Mouse (Mus musculus): ENCODE results near the gene Cox19. TPM values are rescaled to one million over a fixed set of nuclear protein-coding genes. Genes with fewer than 3 reads are reported as not detected.

Cox19 gene
- total RNA-seq, 1 experiment from 2014 or later = 14.4 TPM

DNA sequence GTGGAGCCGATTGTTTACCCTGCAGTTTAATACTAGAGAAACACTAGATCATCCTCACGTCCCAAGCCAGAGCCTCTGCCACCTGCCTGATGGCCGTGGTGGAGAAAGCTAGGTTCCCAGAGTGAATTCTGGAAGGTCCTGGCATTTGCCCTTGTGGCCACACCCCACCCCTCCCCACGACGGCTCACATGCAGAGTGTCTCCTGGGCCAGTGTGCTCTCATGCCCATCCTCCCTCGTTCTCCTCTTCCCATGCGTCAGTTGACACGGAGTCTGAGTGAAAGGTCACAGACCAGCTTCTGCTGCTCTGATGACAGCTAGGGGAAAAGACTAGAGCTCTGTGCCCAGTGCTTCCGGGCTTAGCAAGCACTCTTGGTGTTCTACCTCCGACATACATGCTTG is 33.3 kb upstream of the Cox19 start:
- no peak for ATAC-seq (ENCODE audit: extremely low read depth, insufficient number of reproducible peaks, low FRiP score, poor library complexity, severe bottlenecking)

DNA sequence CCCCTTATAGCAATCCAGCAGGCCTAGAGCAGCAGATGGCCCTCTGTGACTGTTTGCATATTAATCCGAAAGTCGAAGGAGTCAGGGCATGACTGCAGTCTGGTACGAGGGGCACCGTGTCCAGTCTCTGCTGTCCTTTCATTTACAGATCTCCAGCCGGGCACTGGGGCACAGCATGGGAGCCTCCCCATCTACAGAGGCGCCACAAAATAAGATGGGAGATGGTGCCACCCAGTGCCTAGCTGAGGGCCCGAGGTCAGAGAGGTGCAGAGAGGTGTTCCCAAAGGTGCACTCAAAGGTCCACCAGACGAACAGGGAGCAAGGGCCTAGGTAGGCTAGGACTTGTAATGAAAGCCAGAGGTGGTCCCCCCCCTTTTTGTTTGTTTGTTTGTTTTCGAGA is 32.0 kb upstream of the Cox19 start:
- no peak for ATAC-seq (ENCODE audit: extremely low read depth, insufficient number of reproducible peaks, low FRiP score, poor library complexity, severe bottlenecking)

DNA sequence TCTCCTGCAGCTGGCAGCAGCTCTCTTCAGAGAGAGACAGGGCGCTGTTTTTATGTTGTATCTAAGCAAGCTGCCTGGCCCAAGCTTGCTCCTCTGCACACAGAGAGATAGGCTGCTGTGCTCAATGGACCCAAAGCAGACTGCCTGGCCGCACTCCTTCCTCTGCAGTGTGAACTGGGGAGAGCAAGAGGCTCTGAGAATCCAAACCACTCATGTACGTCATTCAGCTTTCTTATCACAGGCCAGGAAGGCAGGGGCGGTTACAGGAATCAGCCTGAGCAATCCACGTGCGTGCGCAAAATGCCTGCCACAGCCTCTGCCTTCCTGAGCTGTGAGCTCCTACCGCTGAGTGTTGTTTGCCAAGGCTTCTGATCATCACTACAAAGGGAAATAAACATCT is 31.5 kb upstream of the Cox19 start:
- ATAC-seq (ENCODE audit: extremely low read depth, insufficient number of reproducible peaks, low FRiP score, poor library complexity, severe bottlenecking) = peak; percentile 27; the same call in 1 of the 2 replicates

DNA sequence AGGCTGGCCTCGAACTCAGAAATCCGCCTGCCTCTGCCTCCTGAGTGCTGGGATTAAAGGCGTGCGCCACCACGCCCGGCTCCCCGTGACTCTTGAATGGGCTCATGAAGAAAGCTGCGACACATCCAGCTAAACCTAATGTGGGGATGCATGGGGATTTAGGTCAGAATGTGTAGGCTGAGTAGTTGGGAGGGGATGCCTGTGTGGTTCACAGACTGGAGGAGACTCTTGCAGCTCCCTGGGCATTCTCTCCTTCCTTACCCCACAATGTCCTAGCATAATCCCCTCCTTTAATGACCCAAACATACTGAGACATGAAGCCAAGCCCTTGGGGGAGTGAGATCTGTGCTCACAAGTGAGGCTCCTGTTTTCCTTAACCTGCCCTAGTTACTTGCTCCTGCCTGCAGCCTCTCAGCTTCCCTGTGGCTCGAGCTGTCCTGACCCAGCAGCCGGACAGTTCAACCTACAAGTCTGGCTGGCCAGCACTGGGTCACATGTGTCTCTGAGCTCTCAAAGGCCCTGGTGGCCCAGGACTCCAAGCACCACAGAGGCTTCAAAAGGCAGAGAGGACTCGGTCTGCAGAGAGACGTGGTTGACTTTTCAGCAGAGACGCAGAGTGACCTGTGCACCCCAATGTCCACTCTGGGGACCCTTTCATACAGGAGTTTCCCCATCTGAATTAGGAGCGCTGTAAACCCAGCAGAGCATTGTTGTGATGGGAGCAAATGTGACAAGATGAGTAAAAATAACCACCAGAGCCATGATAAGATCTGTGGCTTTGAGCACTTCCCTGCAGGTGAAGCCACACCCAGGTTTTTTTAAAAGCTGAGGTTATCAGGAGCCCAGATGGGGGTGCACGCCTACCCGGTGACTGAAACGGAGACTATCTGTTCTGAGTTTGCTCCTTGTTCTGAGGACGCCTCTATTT is 30.6 kb upstream of the Cox19 start:
- peak; percentile 30; the same call in 1 of the 2 replicates for ATAC-seq (ENCODE audit: extremely low read depth, insufficient number of reproducible peaks, low FRiP score, poor library complexity, severe bottlenecking)

DNA sequence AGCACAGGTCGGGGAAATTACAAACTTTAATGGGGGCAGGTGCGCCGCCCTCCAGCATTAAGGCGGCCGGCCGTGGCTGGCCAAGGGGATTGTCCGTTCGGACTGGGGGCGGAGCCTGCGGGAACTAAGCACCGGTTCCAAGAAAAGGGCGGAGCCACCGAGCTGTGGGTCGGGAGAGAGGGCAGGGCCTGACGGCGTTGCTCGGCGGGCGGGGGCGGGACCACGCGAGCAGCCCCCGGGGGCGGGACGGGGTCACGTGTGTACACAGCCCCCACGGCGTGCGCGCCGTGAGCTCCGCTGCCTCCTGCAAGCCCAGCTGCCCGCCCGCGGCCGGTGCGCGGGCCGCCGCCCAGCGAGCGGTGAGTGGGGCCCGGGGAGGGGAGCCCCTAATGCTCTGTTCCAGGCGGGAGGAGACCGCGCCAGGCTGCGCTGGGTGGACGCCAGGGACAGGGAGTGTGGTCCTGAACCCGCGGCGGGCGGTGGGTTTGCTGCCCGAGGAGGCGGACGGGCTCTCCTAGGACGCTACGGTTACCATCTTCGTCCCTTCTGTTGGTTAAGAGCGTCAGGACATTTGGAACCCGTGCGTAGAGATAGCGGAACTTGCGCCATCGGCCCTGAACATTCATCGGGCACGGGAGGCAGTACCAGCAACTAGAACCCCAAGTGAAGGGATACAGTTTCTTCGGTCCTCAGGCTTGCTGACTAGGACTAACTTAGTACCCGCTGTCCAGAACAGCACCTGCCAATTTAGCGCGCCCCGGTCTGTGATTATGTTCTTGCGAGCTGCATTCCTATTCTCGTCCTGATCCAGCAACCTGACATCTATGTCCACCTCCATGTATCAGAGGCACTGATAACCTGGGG is 29.4 kb upstream of the Cox19 start:
- peak; percentile 55 for ATAC-seq (ENCODE audit: extremely low read depth, insufficient number of reproducible peaks, low FRiP score, poor library complexity, severe bottlenecking)

DNA sequence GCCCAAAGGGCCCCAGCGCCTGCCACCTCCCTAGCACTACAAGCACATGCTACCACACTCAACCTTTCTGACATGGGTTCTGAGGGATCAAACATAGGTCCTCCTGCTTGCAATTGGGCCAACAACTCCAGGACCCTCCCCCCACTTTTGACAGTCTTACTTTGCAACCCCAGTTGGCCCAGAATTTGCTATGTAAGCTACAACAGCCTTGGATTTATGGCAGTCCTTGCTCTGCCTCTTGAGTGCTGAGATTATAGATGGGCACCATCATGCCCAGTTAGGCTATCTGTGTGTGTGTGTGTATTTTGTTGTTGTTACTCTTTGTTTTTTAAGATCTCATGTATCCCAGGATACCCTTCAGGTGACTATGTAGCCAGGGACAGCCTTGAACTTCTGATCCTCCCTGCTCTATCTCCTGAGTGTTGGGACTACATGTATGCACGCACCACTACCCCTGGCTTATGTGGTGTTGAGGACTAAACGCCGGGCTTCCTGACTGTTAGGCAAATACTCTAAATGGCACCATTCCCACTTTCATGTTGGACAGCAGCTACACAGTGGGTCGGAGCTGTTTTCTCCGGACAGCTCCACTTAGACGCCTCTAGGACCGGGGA is 28.7 kb upstream of the Cox19 start:
- ATAC-seq (ENCODE audit: extremely low read depth, insufficient number of reproducible peaks, low FRiP score, poor library complexity, severe bottlenecking) = no peak

DNA sequence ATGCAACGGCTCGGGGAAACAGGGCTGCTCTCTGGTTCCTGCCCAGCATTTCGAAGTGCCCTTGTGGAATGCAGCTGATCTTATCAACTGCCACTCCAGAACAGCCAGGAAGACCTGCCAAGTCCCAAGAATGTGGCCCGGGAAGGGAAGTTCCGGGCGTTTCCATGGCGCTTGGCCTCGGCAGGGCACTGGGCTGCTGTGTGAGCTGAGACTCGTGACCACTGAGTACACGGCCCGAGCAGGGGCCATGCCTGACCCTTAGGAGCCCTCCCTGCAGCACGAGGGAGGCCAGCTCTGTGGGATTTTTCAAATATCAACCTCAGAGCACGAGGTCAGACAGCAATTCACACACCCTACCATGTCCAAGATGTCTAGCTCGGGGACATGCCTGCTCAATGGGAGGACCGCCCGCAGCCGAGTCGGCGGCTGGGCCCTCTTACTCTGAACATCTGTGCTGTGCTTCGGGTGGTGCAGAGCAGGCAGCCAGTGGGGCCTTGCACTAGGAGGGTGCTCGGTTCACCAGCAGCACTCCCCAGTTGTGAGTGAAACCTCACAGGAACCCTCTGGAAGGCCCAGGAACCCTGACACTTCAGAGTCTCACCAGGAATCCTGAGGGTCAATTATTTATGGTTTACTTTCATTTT is 27.9 kb upstream of the Cox19 start:
- no peak for ATAC-seq (ENCODE audit: extremely low read depth, insufficient number of reproducible peaks, low FRiP score, poor library complexity, severe bottlenecking)

DNA sequence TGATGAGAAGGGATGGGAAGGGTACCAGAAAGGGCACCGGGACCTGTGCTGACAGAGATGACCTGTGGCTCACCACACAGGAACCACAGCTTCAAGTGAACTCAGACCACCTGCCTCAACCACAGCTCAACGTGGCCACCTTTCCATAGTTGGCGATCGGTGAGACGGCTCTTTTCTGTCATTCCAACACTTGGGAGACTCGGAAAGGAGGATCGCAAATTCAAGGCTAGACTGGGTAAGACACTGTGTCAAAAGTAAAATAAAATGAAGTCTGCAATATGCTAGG is 27.0 kb upstream of the Cox19 start:
- no peak for ATAC-seq (ENCODE audit: extremely low read depth, insufficient number of reproducible peaks, low FRiP score, poor library complexity, severe bottlenecking)

DNA sequence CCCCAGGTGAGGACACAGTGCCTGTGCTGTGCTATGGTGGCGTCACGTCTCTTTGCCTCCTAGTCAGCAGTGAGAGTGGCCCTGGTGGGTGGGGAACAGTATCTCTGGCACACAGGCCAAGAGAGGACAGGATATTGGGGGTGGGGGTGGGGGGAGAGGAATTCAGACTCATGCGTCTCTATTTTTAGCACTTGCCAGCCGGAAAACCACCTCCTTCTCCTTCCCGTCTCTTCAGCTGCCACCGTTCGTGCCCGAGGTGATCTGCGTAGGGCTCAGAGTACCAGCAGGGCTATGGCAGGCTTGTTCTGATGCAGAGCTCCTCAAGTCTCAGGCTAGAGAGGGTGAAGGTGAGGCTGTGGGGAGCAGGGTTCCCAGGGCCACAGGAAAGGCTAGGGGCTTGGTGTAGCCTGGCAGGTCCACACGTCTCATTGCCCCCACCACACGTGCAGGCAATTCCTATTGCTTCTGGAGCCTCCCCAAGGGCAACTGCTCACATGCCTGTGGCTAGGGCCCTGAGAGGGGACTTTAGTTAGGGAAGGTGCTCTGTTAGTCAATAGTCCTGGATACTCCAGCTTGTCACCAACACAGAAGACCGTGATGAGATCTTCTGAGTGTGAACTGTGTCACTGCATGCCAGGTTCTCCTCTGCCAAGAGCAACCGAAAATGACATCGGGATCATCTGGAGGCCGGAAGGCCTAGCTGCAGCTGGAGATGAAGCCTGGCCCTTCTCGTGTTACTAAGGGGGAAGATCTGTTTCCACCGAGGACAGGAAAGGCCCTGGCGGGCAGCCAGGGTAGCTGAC is 26.5 kb upstream of the Cox19 start, which contains the start of gene Gpr146:
TSS of gene Gpr146 (plus strand) at position 230 of the 803 bp plus-strand sequence.
- ATAC-seq (ENCODE audit: extremely low read depth, insufficient number of reproducible peaks, low FRiP score, poor library complexity, severe bottlenecking) = no peak

DNA sequence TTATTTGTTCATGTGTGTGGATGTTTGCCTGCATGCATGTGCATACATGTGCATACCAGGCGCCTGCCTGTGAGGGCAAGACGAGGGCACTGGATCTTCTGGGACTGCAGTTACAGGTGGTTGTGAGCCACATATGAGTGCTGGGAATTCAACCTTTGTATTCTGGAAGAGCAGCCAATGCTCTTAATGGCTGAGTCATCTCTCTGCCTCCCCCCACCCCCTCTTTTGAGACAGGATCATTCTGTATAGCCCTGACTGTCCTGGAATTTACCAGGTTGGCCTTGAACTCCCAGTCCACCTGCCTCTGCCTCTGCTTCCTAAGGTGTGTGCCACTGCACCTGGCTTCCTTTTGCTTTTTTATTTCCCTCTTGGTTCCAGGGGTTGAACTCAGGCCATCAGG is 23.6 kb upstream of the Cox19 start:
- ATAC-seq (ENCODE audit: extremely low read depth, insufficient number of reproducible peaks, low FRiP score, poor library complexity, severe bottlenecking) = no peak

DNA sequence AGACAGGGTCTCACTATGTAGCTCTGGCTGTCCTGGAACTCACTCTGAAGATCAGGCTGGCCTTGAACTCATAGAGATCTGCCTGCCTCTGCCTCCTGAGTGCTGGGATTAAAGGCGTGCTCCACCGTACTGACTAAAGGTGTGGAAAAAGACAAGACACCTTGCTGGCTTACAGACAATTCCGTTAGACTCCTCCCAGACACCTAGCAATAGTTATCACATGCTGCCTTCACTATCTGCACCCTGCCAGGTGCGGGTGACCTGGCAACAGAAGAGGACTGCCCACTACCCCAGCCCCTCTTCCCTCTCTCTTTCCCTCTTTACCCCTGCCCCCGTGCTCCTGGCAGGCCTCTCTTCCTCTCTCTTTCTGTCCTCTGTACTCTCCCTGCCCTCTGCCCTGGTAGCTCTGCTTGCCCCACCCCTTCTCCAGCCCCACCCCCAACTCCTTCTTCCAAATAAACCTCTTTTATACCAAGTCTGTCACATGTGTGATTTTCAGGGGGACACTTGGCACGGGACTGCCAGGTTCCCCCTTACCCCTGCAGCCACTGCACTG is 22.7 kb upstream of the Cox19 start:
- no peak for ATAC-seq (ENCODE audit: extremely low read depth, insufficient number of reproducible peaks, low FRiP score, poor library complexity, severe bottlenecking)

DNA sequence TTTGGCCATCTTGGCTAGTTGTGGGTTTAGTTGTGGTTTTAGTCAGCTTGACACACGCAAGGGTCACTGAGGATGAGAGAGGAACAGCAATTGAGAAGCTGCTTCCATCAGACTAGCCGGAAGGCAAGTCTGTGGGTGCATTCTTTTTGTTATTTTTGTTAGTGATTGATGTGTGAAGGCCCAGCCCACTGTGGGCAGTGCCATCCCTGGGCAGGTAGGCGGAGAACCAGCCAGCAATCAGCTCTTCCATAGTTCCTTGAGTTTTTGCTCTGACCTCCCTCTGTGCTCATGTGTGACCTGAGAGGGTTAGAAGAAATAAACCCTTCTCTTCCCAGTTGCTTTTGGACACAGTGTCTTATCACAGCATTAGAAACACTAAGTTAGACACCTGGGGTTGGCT is 21.9 kb upstream of the Cox19 start:
- ATAC-seq (ENCODE audit: extremely low read depth, insufficient number of reproducible peaks, low FRiP score, poor library complexity, severe bottlenecking) = no peak

DNA sequence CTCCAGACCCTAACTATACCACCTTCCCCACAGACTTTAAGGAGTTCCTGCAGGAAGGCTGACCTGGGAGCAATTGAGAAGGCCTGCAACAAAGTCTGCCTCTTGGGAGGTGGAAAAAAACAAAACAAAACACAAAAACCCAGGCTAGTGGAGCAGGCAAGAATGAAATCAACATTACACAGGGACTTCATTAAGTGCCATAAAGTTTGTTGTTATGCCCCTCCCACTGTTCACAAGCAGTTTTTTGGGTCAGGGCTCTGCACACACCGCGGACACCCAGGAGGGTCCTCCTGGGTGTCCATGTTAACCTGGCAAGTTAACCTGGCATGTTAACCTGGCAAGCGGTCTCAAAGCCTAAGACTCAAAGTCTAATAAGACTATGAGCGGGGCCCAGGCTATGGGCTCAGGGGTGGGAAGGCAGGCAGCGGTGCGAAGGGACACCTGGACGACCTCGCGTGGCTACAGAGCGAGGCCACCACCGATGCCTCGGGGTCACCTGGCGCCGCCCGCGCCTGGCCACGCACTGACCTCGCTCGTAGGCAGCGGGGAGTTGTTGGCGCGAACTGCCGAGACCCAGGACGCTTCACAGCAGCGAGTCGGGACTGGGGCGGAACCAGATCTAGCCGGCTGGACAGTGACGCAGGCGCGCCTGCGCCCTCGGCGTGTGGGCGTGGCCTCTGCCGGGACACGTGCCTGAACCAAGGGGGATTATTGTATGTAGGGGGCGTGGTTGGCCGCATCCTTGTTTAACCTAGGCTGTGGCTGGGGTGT is 20.6 kb upstream of the Cox19 start:
- peak; percentile 68 for ATAC-seq (ENCODE audit: extremely low read depth, insufficient number of reproducible peaks, low FRiP score, poor library complexity, severe bottlenecking)

DNA sequence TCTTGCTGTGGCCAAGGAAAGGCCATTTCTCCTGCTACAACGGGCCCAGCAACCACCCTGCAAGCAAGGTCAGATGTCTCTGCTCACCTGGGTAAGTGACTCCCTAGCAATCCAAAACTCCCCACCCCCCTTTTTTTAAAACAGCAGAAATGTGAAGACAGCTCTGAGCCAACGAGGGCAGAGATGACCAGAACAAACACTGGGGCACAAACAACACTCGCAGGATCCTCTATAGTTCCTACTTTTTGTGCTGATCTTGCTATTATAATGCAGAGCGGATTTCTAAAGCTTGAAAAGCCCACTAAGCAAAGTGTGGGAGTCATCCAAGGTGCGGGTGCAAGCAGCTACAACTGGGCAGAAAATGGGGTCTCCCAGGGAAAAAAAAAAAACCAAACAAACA is 19.9 kb upstream of the Cox19 start:
- no peak for ATAC-seq (ENCODE audit: extremely low read depth, insufficient number of reproducible peaks, low FRiP score, poor library complexity, severe bottlenecking)

DNA sequence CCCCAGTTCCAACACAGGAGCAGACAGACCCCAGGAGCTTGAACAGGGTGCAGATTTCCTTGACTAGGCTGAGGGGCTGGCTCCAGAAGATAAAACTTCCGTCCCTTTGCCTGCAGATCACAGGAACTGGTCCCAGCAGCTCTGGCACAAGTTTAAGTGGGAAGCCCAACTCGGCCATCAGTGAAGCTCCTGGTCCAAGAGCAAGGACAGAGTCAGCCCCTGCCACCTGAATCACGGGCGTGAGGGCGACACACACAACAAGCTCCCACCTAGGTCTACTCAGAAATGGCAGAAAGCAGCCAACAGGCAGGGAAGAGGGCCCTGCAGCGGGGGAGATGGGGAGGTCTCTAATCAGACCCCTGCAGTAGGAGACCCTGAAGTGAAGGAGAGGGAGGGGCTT is 19.1 kb upstream of the Cox19 start:
- ATAC-seq (ENCODE audit: extremely low read depth, insufficient number of reproducible peaks, low FRiP score, poor library complexity, severe bottlenecking) = no peak

DNA sequence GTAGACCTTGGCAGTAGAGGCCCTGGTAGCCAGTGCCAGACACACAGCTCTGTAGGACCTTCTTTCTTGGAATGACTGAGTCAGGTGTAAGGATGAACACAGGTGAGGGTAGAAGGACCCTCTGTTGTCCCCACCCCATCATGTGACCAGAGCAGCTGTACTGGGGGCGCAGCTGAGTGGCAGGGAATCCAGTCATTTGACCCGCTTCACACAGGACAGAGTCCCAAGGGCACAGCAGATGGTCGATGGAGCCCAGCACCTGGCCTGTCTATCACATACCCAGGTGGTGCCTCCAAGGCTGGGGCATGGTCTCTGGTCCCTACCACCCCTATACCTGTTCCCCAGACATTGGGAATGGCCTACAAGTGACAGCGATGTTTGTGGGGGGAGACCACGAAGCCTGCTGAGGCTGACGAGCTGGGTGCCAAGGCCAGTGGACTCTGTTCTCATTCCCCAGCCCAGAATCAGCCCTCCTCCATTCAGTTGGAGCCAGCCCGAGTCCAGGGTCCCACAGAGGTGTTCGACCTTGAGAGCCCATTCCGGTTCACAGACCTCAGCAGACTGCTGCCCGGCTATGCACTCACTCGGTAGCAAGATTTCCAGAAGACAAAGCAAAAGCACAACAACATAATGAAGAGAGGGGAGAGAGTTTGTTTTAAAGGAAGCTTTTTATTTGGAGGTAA is 17.6 kb upstream of the Cox19 start:
- no peak for ATAC-seq (ENCODE audit: extremely low read depth, insufficient number of reproducible peaks, low FRiP score, poor library complexity, severe bottlenecking)

DNA sequence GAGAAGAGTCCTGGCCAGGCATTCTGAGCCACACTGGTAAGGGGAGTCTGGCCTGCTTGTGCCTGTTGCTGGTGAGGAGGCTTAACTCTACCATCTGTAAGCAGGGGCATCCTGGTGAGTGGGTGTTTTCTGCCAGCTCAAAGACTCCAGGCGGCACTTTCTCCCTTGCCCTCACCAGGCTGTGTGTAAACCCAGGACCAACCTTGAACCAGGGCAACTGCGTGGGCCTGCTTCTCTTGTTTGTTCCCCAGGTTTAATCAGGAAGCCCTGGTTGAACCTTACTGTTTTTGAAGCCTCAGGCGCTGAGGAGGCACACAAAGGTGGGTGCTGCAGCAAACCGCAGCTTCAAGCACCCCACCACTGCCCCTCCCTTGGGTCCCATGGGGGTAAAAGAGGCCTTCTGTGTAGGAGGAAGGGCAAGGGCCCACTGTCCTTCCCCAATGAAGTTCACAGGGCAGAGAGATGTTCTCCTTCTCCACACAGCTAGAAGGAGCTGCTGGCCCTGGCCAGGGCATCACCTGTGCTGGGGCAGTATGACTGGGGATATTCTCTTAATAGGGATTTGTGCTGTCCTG is 16.8 kb upstream of the Cox19 start:
- ATAC-seq (ENCODE audit: extremely low read depth, insufficient number of reproducible peaks, low FRiP score, poor library complexity, severe bottlenecking) = peak; percentile 27; the same call in 1 of the 2 replicates

Measured in neutrophil, adult 5-6 weeks (primary cell).